Mouse (Mus musculus) CH12.LX (cell line): Measurements from ENCODE around the gene Csdc2. TPM values are rescaled to one million over a fixed set of nuclear protein-coding genes. Genes with fewer than 3 reads are reported as not detected.

ENCODE experiments used
- DNase-seq: peaks from one replicate; pipeline ENCODE4 v3.0.0-alpha.2; 2013; ENCODE audit errors: extremely low read depth
- H3K27ac ChIP-seq: 2 replicates; pipeline ENCODE4 v1.5.1; 2012; ENCODE audit warnings: low read depth, mild to moderate bottlenecking, control low read depth, moderate library complexity; ENCODE audit not compliant: insufficient read depth
- H3K27me3 ChIP-seq: replicated peaks from 2 replicates; pipeline ENCODE3; 2012; ENCODE audit warnings: inconsistent platforms
- H3K36me3 ChIP-seq, 2 experiments: replicated peaks in 1 of 2; 2 replicates each; pipeline versions ENCODE3 to v1.6.1; 2012; ENCODE audit warnings: inconsistent platforms in 1 of 2, low read length in 1 of 2, mild to moderate bottlenecking in 1 of 2, mixed read lengths in 1 of 2, moderate library complexity in 1 of 2; ENCODE audit not compliant: control insufficient read depth in 1 of 2, insufficient read depth in 1 of 2
- H3K4me1 ChIP-seq, 2 experiments: 2 replicates each; pipeline ENCODE4 v1.6.1; 2012; ENCODE audit warnings: inconsistent platforms in 1 of 2, moderate library complexity in 1 of 2; ENCODE audit not compliant: insufficient read depth in 2 of 2, control insufficient read depth in 1 of 2
- H3K4me2 ChIP-seq: 2 replicates; pipeline ENCODE4 v1.6.1; 2012; ENCODE audit warnings: low read depth, mild to moderate bottlenecking, control low read depth; ENCODE audit not compliant: poor library complexity, insufficient read depth, severe bottlenecking
- H3K4me3 ChIP-seq, 3 experiments: fragments of 150-350 bp in 1 of 3; sonication (generic) in 1 of 3; replicated peaks in 1 of 3; 2 replicates each; pipeline versions ENCODE3 to v1.5.1; 2011 to 2012; ENCODE audit warnings: low read depth in 2 of 3, low read length in 2 of 3, mild to moderate bottlenecking in 2 of 3, moderate library complexity in 2 of 3, control low read depth in 1 of 3, improper control_type of control experiment in 1 of 3, inconsistent platforms in 1 of 3, mixed read lengths in 1 of 3; ENCODE audit not compliant: poor library complexity in 1 of 3
- H3K79me2 ChIP-seq: replicated peaks from 2 replicates; pipeline ENCODE4 v1.6.1; 2012; ENCODE audit warnings: mild to moderate bottlenecking, moderate library complexity; ENCODE audit not compliant: control insufficient read depth, poor library complexity, insufficient read depth, severe bottlenecking; ENCODE audit errors: extremely low read depth
- H3K9ac ChIP-seq: 2 replicates; pipeline ENCODE4 v1.6.1; 2012; ENCODE audit warnings: low read depth, mild to moderate bottlenecking, control low read depth, moderate library complexity; ENCODE audit not compliant: insufficient read depth
- H3K9me3 ChIP-seq: replicated peaks from 2 replicates; pipeline ENCODE3; 2012; ENCODE audit warnings: low read length, inconsistent platforms, mixed read lengths
- CHD2 ChIP-seq: IDR thresholded peaks from 2 replicates; pipeline ENCODE4 v1.6.1; 2011; ENCODE audit warnings: low read length, improper control_type of control experiment
- CTCF ChIP-seq, 2 experiments: IDR thresholded peaks in 1 of 2; conservative IDR thresholded peaks in 1 of 2; 2 replicates each; pipeline ENCODE4 v1.5.1; 2011 to 2012; ENCODE audit warnings: low read depth in 2 of 2, low read length in 2 of 2, improper control_type of control experiment in 1 of 2, inconsistent platforms in 1 of 2, mild to moderate bottlenecking in 1 of 2, moderate library complexity in 1 of 2
- ELF1 ChIP-seq: IDR thresholded peaks from 2 replicates; pipeline ENCODE4 v1.6.1; 2014; ENCODE audit warnings: low read depth, mild to moderate bottlenecking, inconsistent platforms, low read length, improper control_type of control experiment
- EP300 ChIP-seq: IDR thresholded peaks from 2 replicates; pipeline ENCODE4 v1.6.1; 2011; ENCODE audit warnings: low read length, improper control_type of control experiment
- IRF4 ChIP-seq: IDR thresholded peaks from 2 replicates; pipeline ENCODE4 v1.6.1; 2014; ENCODE audit warnings: low read depth, mild to moderate bottlenecking, inconsistent platforms, low read length, improper control_type of control experiment
- JUN ChIP-seq: IDR thresholded peaks from 2 replicates; pipeline ENCODE4 v1.6.1; 2011; ENCODE audit warnings: low read depth, mild to moderate bottlenecking, low read length, improper control_type of control experiment, moderate library complexity; ENCODE audit not compliant: insufficient read depth
- KAT2A ChIP-seq: IDR thresholded peaks from 2 replicates; pipeline ENCODE4 v1.6.1; 2012; ENCODE audit warnings: low read length, improper control_type of control experiment, inconsistent platforms; ENCODE audit not compliant: insufficient replicate concordance
- MAFK ChIP-seq: IDR thresholded peaks from 2 replicates; pipeline ENCODE4 v1.6.1; 2011; ENCODE audit warnings: low read length, improper control_type of control experiment; ENCODE audit not compliant: insufficient replicate concordance
- MAX ChIP-seq: IDR thresholded peaks from 2 replicates; pipeline ENCODE4 v1.6.1; 2011; ENCODE audit warnings: low read length, improper control_type of control experiment
- MAZ ChIP-seq: IDR thresholded peaks from 2 replicates; pipeline ENCODE4 v1.6.1; 2012; ENCODE audit warnings: low read depth, mild to moderate bottlenecking, inconsistent platforms, low read length, improper control_type of control experiment, moderate library complexity
- MEF2A ChIP-seq: IDR thresholded peaks from 2 replicates; pipeline ENCODE4 v1.6.1; 2014; ENCODE audit warnings: low read depth, mild to moderate bottlenecking, inconsistent platforms, low read length, improper control_type of control experiment, borderline replicate concordance
- MYC ChIP-seq: IDR thresholded peaks from 2 replicates; pipeline ENCODE4 v1.6.1; 2011; ENCODE audit warnings: low read depth, mild to moderate bottlenecking, improper control_type of control experiment, low read length
- NELFE ChIP-seq: IDR thresholded peaks from 2 replicates; pipeline ENCODE4 v1.6.1; 2011; ENCODE audit warnings: low read depth, low read length, improper control_type of control experiment
- POLR2A ChIP-seq: IDR thresholded peaks from 2 replicates; pipeline ENCODE4 v1.6.1; 2011; ENCODE audit warnings: low read depth, mild to moderate bottlenecking, improper control_type of control experiment, low read length
- POLR2AphosphoS2 ChIP-seq: IDR thresholded peaks from 2 replicates; pipeline ENCODE4 v1.6.1; 2011; ENCODE audit warnings: low read depth, low read length, improper control_type of control experiment
- RCOR1 ChIP-seq: conservative IDR thresholded peaks from 2 replicates; pipeline ENCODE4 v1.6.1; 2012; ENCODE audit warnings: low read depth, mild to moderate bottlenecking, inconsistent platforms, low read length, improper control_type of control experiment
- SIN3A ChIP-seq: IDR thresholded peaks from 2 replicates; pipeline ENCODE4 v1.6.1; 2012; ENCODE audit warnings: low read length, improper control_type of control experiment, inconsistent platforms
- SMC3 ChIP-seq: IDR thresholded peaks from 2 replicates; pipeline ENCODE4 v1.6.1; 2011; ENCODE audit warnings: low read depth, low read length, improper control_type of control experiment
- TCF12 ChIP-seq: IDR thresholded peaks from 2 replicates; pipeline ENCODE4 v1.6.1; 2014; ENCODE audit warnings: low read depth, mild to moderate bottlenecking, inconsistent platforms, low read length, improper control_type of control experiment
- UBTF ChIP-seq: IDR thresholded peaks from 2 replicates; pipeline ENCODE4 v1.6.1; 2012; ENCODE audit warnings: low read depth, mild to moderate bottlenecking, inconsistent platforms, low read length, improper control_type of control experiment, moderate library complexity
- USF1 ChIP-seq: IDR thresholded peaks from 2 replicates; pipeline ENCODE4 v1.6.1; 2014; ENCODE audit warnings: low read depth, mild to moderate bottlenecking, inconsistent platforms, low read length, improper control_type of control experiment
- USF2 ChIP-seq: conservative IDR thresholded peaks from 2 replicates; pipeline ENCODE4 v1.6.1; 2011; ENCODE audit warnings: low read depth, low read length, improper control_type of control experiment
- ZC3H11A ChIP-seq: IDR thresholded peaks from 2 replicates; pipeline ENCODE4 v1.6.1; 2012; ENCODE audit warnings: low read depth, mild to moderate bottlenecking, inconsistent platforms, low read length, improper control_type of control experiment
- ZMIZ1 ChIP-seq: IDR thresholded peaks from 2 replicates; pipeline ENCODE4 v1.6.1; 2012; ENCODE audit warnings: low read depth, mild to moderate bottlenecking, inconsistent platforms, low read length, improper control_type of control experiment
- ZNF384 ChIP-seq: IDR thresholded peaks from 2 replicates; pipeline ENCODE4 v1.6.1; 2012; ENCODE audit warnings: low read depth, low read length, improper control_type of control experiment, inconsistent platforms
- dilution Hi-C: fragments of 300-500 bp; cut with MboI; formaldehyde crosslinking; loops from 2 replicates; pipeline ENCODE4 v1.14.3; 2020; ENCODE audit warnings: low sequenced_read_pairs; ENCODE audit not compliant: extremely low pct_unique_long_range_greater_than_20kb, extremely low pct_ligation_motif_present
- in situ Hi-C: fragments of 300-500 bp; cut with MboI; formaldehyde crosslinking; loops from 3 replicates; pipeline ENCODE4 v1.14.3; 2019; ENCODE audit warnings: low sequenced_read_pairs, low pct_ligation_motif_present, low pct_unique_long_range_greater_than_20kb, mixed read lengths
- polyA plus RNA-seq: library from polyadenylated mRNA; unstranded; fragments of >175 nt; gene quantifications from 2 replicates; pipeline ENCODE4 v1.2.1, GENCODE M21; 2012; ENCODE audit warnings: low read depth; ENCODE audit not compliant: insufficient read length
- total RNA-seq, 2 experiments: library from RNA; depleted of rRNA; stranded (reverse); fragments of 300-350 nt in 1 of 2; fragments of >200 nt in 1 of 2; gene quantifications; 2 replicates each; pipeline ENCODE4 v1.2.3; 2012 to 2014

The Csdc2 gene
- total and polyA plus RNA-seq, 3 experiments = 0.08 to 0.43 TPM; not detected in 1

DNA sequence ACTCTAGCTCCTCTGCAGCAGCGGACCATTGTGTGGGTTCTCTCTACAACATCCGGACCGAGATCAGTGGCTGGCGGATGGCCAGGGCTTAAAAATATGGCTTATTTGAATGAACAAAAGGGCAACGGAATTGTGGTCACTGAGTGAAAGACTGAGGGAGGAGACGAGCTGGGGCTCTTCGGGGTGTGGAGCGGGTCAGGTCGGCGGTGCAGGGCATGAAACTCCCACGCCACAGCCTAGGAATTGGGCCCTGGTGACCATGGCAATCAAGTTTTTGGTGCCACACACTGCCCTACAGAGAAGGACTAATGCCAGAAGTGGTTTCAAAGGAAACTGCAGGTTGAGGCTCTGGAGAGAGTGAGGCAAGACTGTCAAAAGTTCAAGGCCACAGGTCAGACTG is 8.3 kb upstream of the Csdc2 start:
- no peak overlapping the region; the same call in 1 of the 2 replicates for H3K9ac ChIP-seq
- 0 out of 2 replicates have a peak, but pooled peaks have one; percentile 9 for TF ChIP-seq POLR2A
- TF ChIP-seq MAZ = no peak
- TF ChIP-seq IRF4 = peak; percentile 59; the same call in 1 of the 2 replicates
- no peak for TF ChIP-seq USF2
- TF ChIP-seq, all 38 proteins: peak for 2
- DNase-seq = peak; percentile 55
- dilution Hi-C loops (no loop called here), in situ Hi-C loops (no loop called here)
- Histone ChIP-seq H3K27me3 (no peaks in the 10 kb centered on the region), H3K4me3 (peak overlapping the region in 1 of 3 experiments; percentile 5), H3K36me3 (peaks cover 3 to 12% of the 10 kb centered on the region in 2 experiments), H3K9me3 (no peaks in the 10 kb centered on the region), H3K4me2 (peak overlapping the region; percentile 22), H3K79me2 (peaks cover 23% of the 10 kb centered on the region), H3K4me1 (peaks cover 22 to 54% of the 10 kb centered on the region in 2 experiments), H3K27ac (peak overlapping the region; percentile 71)

DNA sequence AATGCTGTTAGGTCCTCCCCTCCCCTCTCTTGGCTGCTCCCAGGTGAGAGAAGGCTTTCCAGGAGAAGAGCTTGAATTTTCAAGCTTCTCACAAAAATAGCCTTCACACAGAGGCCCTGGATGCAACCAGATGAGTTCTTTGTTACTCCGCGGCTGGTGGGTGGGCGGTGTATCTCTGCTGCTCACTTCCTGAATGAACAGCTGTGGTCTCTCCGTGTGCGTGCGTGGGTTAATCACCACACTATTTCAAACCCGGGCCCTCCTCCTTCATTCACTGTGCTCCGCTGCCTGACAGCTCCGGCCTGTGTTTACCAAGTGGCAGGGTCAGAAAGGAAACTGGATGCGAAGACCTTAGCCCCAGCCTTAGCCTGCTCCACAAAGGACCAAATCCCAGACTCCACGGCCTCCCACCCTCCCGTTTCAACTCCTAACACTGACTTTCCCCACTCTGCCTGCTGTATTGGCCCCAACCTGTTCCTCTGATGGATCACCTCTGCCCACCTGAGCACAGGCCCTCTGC is 3.5 kb upstream of the Csdc2 start:
- no peaks in the 10 kb centered on the region for H3K27me3 ChIP-seq
- H3K9me3 ChIP-seq = no peaks in the 10 kb centered on the region
- H3K27ac ChIP-seq = peak overlapping the region; percentile 14; the same call in 1 of the 2 replicates
- dilution Hi-C loops (no loop called here), in situ Hi-C loops (no loop called here)
- no peak for TF ChIP-seq MAX
- TF ChIP-seq SMC3 = no peak
- peak; percentile 28; the same call in 1 of the 2 replicates for TF ChIP-seq ELF1
- 0 out of 2 replicates have a peak, but pooled peaks have one; percentile 8 for TF ChIP-seq TCF12
- TF ChIP-seq SIN3A = no peak
- no peak for TF ChIP-seq JUN
- peaks cover 15 to 52% of the 10 kb centered on the region in 2 experiments for H3K4me1 ChIP-seq
- no peak overlapping the region for H3K4me2 ChIP-seq
- peak overlapping the region in 1 of 3 experiments; percentile 6 for H3K4me3 ChIP-seq
- DNase-seq = no peak
- no peaks in the 10 kb centered on the region for H3K36me3 ChIP-seq
- H3K79me2 ChIP-seq = no peaks in the 10 kb centered on the region
- H3K9ac ChIP-seq = no peak overlapping the region

DNA sequence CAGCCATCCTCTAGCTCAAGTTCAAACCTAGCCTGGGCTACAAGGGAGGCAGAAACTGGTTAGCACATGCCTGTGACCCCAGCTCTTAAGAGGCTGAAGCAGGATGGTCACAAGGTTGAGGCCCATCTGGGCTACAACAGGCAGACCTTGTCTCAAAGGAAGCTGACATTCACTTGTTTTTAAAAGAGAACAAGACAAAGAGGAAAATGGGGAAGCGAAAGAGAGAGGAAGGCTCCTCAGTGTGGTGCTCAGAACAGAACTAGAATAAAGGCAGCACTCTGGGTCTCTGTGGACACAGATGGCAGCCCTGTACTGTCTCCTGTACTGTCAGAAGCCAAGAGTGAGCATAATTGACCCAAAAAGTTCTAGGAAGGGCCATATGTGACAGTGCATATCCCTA is 2.6 kb upstream of the Csdc2 start:
- Histone ChIP-seq H3K27me3 (no peaks in the 10 kb centered on the region), H3K4me1 (peaks cover 19 to 52% of the 10 kb centered on the region in 2 experiments), H3K27ac (peak overlapping the region; percentile 47; the same call in 1 of the 2 replicates), H3K4me2 (no peak overlapping the region), H3K9ac (no peak overlapping the region), H3K79me2 (no peaks in the 10 kb centered on the region), H3K36me3 (no peaks in the 10 kb centered on the region), H3K9me3 (no peaks in the 10 kb centered on the region), H3K4me3 (no peak overlapping the region)
- in situ Hi-C loops (no loop called here), dilution Hi-C loops (no loop called here)
- DNase-seq = peak; percentile 68
- TF ChIP-seq JUN (peak; percentile 46; the same call in 1 of the 2 replicates), ZMIZ1 (no peak), CHD2 (no peak), RCOR1 (no peak), MAFK (no peak), ZC3H11A (no peak), TCF12 (no peak), POLR2AphosphoS2 (no peak), MYC (peak; percentile 49; the same call in 1 of the 2 replicates), POLR2A (no peak), UBTF (no peak), NELFE (no peak), EP300 (peak; percentile 90), USF1 (no peak), KAT2A (no peak), MEF2A (0 out of 2 replicates have a peak, but pooled peaks have one; percentile 19), ZNF384 (no peak), IRF4 (peak; percentile 92), CTCF (conservative IDR thresholded peaks at IDR 0.05 in 1 of 2, IDR thresholded peaks at IDR 0.05 in 1 of 2; ENCODE audit: low read depth in 2 of 2, low read length in 2 of 2) (no peak), SIN3A (0 out of 2 replicates have a peak, but pooled peaks have one; percentile 27)
